Mouse (Mus musculus): Measurements from ENCODE around the gene Mrnip.

The Mrnip gene

GRCm38 (mm10) chr11:50161578-50162304 lies 12.5 kb upstream of the Mrnip start:
- DNase-seq, result peak in 1 of 2 experiments; percentile 23

- no peak for DNase-seq
Measured at GRCm38 (mm10) chr11:50162338-50163050, 11.8 kb upstream of the Mrnip start.

DNA sequence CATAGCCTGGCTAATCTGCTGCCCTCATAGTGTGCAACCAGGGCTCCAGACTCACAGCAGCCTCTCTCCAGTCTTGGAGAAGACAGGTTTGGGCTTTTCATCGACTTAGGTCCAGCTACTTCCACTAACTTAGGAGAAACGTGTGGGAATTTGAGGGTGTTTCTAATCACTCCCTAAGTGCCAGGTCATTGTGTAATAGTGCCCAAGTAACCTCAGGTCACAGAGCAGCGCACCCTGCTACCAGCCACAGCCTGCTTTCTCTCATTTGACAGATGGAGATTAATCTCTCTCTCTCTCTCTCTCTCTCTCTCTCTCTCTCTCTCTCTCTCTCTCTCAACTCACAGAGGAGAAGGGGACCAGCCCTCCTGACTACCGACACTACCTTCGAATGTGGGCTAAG lies 5.9 kb upstream of the Mrnip start:
- no peak for DNase-seq

GRCm38 (mm10) chr11:50174730-50175187 lies 515 bp downstream of the Mrnip start:
- peak; percentile 95 to 97 for DNase-seq

- DNase-seq, result no peak
Measured at GRCm38 (mm10) chr11:50176351-50176750, 2.1 kb downstream of the Mrnip start.

DNA sequence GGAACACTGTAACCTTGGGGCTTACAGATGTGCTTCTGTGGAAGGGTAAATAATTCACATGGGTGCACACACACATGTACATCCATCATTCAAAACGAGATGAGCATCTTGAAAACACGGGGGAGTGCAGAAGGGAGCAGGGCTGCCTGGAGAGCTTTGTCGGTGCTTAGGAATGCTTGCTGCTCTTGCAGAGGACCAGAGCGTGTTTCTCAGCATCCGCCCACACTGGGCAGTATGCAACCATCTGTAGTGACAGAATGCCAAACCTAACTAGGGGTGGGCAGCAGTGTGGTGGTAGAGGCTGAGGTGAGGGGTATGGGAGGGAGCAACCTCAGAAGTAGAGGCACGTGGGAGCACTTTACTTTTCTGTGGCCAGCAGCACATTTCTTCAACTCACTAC lies 2.9 kb downstream of the Mrnip start:
- no peak for DNase-seq

- no peak for DNase-seq
Measured at GRCm38 (mm10) chr11:50178532-50179488, 4.6 kb downstream of the Mrnip start.

- no peak for DNase-seq
Measured at GRCm38 (mm10) chr11:50180478-50181231, 6.4 kb downstream of the Mrnip start.

DNA sequence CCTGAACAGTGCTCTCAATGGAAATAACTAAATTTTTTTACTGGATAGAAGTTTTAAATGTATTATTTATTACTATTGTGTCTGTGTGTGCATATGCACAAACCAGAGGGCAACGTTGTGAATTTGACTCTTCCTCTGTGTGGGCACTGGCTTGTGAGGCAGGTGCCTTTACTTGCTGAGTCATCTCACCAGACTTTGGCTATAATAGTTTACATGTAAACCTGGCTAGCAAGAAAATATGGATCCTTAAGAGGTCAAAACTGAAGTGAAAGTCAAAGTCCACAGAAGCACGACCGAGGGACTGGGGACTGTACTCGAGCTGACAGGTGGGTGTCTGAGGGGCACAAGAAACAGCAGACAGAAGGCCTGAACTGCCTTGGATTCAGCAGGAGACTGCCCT lies 8.5 kb downstream of the Mrnip start:
- DNase-seq, result no peak

- DNase-seq, result no peak
Measured at GRCm38 (mm10) chr11:50184788-50185187, 10.5 kb downstream of the Mrnip start.

DNA sequence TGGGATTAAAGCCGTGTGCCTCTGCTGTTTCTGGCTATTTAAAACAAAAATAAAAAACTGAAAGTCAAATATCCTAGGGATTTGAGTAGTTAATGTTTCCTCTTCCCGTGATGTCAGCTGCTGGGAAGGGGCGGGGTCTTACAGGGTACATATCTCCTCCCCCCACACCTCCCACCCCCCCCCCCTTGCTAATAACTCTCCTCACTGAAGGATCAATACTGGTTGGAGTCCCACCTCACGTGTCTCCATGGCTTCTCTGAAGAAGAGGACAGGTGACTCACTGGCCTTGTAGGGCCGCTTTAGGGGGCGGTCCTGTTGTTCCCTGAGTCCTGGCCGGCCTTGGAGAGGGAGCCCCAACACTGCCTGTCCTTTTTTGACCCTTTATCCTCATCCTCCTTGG lies 14.4 kb downstream of the Mrnip start:
- no peak for DNase-seq

GRCm38 (mm10) chr11:50190362-50190761 lies 16.1 kb downstream of the Mrnip start:
- DNase-seq, result no peak

- DNase-seq, result no peak
Measured at GRCm38 (mm10) chr11:50192278-50192677, 18.0 kb downstream of the Mrnip start.

GRCm38 (mm10) chr11:50194070-50194469 lies 19.8 kb downstream of the Mrnip start:
- DNase-seq, result no peak

- no peak for DNase-seq
Measured at GRCm38 (mm10) chr11:50194793-50195192, 20.5 kb downstream of the Mrnip start.

- no peak for DNase-seq
Measured at GRCm38 (mm10) chr11:50197500-50197899, 23.3 kb downstream of the Mrnip start.

DNA sequence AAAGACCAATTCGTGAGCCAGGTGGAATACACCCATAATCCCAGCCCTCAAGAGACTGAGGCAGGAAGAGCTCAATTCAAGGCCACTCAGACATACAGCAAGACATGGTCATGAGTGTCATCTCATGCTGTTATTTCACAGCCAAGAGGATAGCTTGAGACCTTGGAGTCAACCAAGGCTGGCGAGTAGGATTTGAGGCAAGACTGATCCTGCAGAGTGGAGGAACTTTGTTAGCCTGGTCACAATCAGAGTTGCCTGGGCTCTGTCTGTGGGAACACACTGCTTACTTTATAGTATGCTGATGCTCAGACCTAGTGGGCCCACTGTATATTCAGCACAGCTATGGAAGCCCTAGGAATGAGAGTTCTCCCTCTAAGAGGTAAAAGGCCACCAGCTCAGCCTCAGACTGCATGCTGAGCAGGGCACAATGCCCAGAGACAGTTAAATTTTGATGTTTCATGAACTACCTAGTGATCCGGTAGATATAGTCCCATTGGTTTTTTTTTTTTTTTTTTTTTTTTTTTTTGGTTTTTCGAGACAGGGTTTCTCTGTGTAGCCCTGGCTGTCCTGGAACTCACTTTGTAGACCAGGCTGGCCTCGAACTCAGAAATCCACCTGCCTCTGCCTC lies 24.1 kb downstream of the Mrnip start:
- DNase-seq, result no peak

GRCm38 (mm10) chr11:50198916-50199315 lies 24.7 kb downstream of the Mrnip start:
- DNase-seq, result no peak

GRCm38 (mm10) chr11:50200613-50201012 lies 26.4 kb downstream of the Mrnip start:
- no peak for DNase-seq

DNA sequence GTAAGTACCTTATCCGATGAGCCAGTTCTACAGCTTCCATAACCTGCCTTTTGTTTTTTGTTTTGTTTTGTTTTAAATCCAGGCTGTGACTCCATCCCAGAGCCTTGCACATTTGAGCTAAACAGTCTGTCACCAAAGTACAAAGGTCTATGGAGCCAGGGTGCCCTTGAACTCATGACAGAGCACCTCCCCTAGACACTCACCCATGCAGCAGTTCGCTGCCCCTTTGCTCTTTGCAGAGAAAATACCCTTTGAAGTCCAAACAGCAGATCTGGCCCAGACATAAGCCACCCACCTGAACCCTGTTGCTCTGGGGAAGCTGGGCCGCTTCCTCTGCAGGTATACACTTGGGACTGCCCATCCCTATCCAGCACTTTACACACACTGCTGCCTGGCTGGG lies 27.3 kb downstream of the Mrnip start:
- DNase-seq, result no peak

- DNase-seq, result no peak
Measured at GRCm38 (mm10) chr11:50203302-50203827, 29.1 kb downstream of the Mrnip start.

- DNase-seq, result no peak
Measured at GRCm38 (mm10) chr11:50205434-50205833, 31.2 kb downstream of the Mrnip start.
